Mouse (Mus musculus) stomach, embryonic 14.5 days (tissue): Measurements from ENCODE around the gene Fshr. TPM values are rescaled to one million over a fixed set of nuclear protein-coding genes. Genes with fewer than 3 reads are reported as not detected.

Experiments
- ATAC-seq: fragments of 200-750 bp; cut with Nextera tagmentation; 2 replicates; pipeline ENCODE4 v1.8.0; 2017; ENCODE audit warnings: low read depth, moderate TSS enrichment; ENCODE audit not compliant: insufficient number of reproducible peaks, insufficient read depth, low FRiP score
- H3K27ac ChIP-seq: fragments of 300-500 bp; sonication (generic); 2 replicates; pipeline ENCODE4 v1.5.1; 2014; ENCODE audit warnings: mild to moderate bottlenecking, low read length, moderate library complexity, mixed read lengths
- H3K27me3 ChIP-seq: fragments of 300-500 bp; sonication (generic); 2 replicates; pipeline ENCODE4 v1.6.1; 2014; ENCODE audit warnings: low read length, control low read depth, mixed read lengths; ENCODE audit not compliant: control insufficient read depth, insufficient read depth
- H3K36me3 ChIP-seq: fragments of 300-500 bp; sonication (generic); 2 replicates; pipeline ENCODE4 v1.6.1; 2014; ENCODE audit warnings: mild to moderate bottlenecking, control low read depth, low read length, moderate library complexity, mixed read lengths; ENCODE audit not compliant: control insufficient read depth, insufficient read depth
- H3K4me1 ChIP-seq: fragments of 300-500 bp; sonication (generic); 2 replicates; pipeline ENCODE4 v1.6.1; 2014; ENCODE audit warnings: low read length, control low read depth, mixed read lengths; ENCODE audit not compliant: control insufficient read depth, insufficient read depth
- H3K4me2 ChIP-seq: fragments of 300-500 bp; sonication (generic); replicated peaks from 2 replicates; pipeline ENCODE4 v1.6.1; 2014; ENCODE audit warnings: low read depth, low read length, control low read depth
- H3K4me3 ChIP-seq: fragments of 300-500 bp; sonication (generic); 2 replicates; pipeline ENCODE4 v1.5.1; 2014; ENCODE audit warnings: low read depth, low read length, control low read depth
- H3K9ac ChIP-seq: fragments of 300-500 bp; sonication (generic); replicated peaks from 2 replicates; pipeline ENCODE4 v1.6.1; 2014; ENCODE audit warnings: low read depth, mild to moderate bottlenecking, control low read depth, low read length, moderate library complexity, mixed read lengths
- H3K9me3 ChIP-seq: fragments of 300-500 bp; sonication (generic); 2 replicates; pipeline ENCODE4 v1.6.1; 2016; ENCODE audit warnings: low read depth, low read length, control low read depth; ENCODE audit not compliant: control insufficient read depth
- WGBS: fragments of 180-500 bp; shearing (Covaris S2); extraction: QIAGEN DNeasy Blood & Tissue Kit; methylation state at CpG from one replicate; pipeline ENCODE4 v1.1.7; 2014; 5-methylcytosine and 5-hydroxymethylcytosine counted together
- polyA plus RNA-seq: library from polyadenylated mRNA; unstranded; fragments of >200 nt; fragmentation: Nextera tagmentation; extraction: Ambion mirVana; gene quantifications from 2 replicates; pipeline ENCODE4 v1.2.1, GENCODE M21; 2014

Gene Fshr
- polyA plus RNA-seq, 1 experiment from 2014 or later: not detected

- Histone ChIP-seq H3K9ac (no peak overlapping the region), H3K9me3 (no peaks in the 10 kb centered on the region), H3K27me3 (no peaks in the 10 kb centered on the region), H3K4me1 (no peaks in the 10 kb centered on the region), H3K4me2 (no peak overlapping the region), H3K36me3 (no peaks in the 10 kb centered on the region), H3K4me3 (no peak overlapping the region), H3K27ac (no peak overlapping the region)
- 52% methylated on average over 3 of the region's 3 CpGs for WGBS
- ATAC-seq: no peak
Observed at GRCm38 (mm10) chr17:88966028-88966427, 234.4 kb downstream of the Fshr start.

DNA sequence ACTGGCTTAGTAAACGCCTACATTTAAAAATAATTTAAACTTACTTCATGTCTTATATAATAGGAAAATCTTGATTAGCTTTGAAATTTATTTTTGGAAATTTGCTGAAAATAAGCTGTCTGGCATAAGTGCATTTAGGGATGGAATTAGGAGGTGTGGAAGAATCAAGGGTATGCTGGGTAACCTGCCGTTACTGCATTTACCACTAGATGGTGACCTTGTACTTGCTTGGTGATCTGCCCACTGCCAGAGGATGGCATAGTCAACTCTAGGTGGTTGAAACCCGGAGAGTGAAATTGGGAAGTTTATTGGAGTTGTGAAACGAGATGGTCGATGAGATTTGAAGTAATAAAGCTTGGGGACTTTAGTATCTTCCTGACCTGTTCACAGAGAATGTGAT, 246.5 kb downstream of the Fshr start:
- Histone ChIP-seq H3K9ac (no peak overlapping the region), H3K4me1 (no peaks in the 10 kb centered on the region), H3K4me2 (no peak overlapping the region), H3K27ac (no peak overlapping the region), H3K4me3 (no peak overlapping the region), H3K27me3 (no peaks in the 10 kb centered on the region), H3K9me3 (no peaks in the 10 kb centered on the region), H3K36me3 (no peaks in the 10 kb centered on the region)
- ATAC-seq: no peak
- 35% methylated on average over 5 of the region's 5 CpGs for WGBS

DNA sequence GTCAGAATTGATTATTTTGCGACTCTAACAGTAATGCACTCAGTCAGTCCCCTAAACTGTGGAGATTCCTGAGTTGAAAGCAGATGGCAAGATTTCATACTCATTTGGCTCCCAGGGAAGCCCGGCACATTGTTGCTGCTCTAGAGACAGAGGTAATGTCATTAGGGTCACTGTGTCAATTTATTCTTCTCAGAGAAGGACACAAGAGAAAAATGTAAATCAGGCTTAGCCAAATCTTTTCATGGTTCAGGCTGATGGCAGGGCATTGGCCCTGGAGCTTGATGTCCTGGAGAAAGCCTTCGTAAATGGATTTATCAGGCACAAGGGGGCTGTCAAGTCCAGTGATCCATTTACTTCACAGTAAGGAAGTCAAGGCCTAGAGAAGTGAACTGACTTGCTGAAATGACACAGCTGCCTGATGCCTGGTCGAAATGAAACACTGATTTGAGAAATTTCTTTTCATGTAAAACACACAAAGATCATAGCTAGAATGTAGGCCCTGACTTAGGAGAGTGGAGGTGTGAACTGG, 262.3 kb downstream of the Fshr start:
- H3K4me2 ChIP-seq: no peak overlapping the region
- H3K27me3 ChIP-seq: no peaks in the 10 kb centered on the region
- H3K4me1 ChIP-seq: no peaks in the 10 kb centered on the region
- no peaks in the 10 kb centered on the region for H3K9me3 ChIP-seq
- no peak for ATAC-seq
- WGBS: 20% methylated on average over 4 of the region's 4 CpGs
- H3K4me3 ChIP-seq: no peak overlapping the region
- H3K9ac ChIP-seq: no peak overlapping the region
- H3K27ac ChIP-seq: no peak overlapping the region
- no peaks in the 10 kb centered on the region for H3K36me3 ChIP-seq

DNA sequence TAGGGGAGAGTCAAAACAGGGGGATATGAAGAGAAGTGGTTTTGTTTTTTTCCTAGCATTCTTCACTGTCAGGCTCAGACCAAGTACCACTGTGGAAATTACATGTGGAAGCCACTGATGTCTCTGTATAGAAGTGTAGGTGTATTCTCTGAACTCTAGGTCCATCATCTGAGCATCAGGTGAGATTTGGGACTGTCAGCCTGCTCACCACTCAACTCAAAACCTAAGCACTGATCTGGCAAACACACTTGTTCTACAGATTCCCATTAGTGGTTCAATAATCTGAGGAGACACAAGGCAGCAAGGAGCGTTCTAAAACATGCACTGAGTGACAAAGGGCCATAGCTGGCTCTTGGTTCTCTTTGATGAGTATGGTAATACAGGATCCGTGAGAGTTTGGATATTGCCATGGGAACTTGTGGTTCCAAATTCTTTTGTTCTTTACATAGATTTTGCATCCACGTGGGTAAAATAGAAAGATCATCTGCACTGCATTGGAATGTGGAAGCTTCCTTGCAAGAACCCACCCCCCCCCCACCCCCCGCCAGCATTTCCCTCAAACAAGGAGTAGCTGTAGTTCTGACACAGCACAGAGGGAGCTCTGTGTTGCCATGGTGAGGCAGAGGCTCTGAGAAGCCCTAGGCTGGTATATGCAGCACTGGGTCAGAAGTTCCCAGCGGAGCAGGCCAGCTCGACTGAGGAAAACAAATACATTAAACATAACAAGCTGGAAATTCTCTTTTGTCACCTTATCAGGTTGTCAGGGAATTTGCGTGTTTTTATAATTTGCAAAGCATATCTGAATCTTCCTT, 262.9 kb downstream of the Fshr start:
- no peak overlapping the region for H3K27ac ChIP-seq
- 18% methylated on average over 7 of the region's 7 CpGs for WGBS
- peak; percentile 65; the same call in 1 of the 2 replicates for ATAC-seq
- no peak overlapping the region for H3K4me3 ChIP-seq
- no peaks in the 10 kb centered on the region for H3K9me3 ChIP-seq
- no peaks in the 10 kb centered on the region for H3K27me3 ChIP-seq
- no peak overlapping the region for H3K9ac ChIP-seq
- H3K4me2 ChIP-seq: no peak overlapping the region
- H3K36me3 ChIP-seq: no peaks in the 10 kb centered on the region
- no peaks in the 10 kb centered on the region for H3K4me1 ChIP-seq

- no peaks in the 10 kb centered on the region for H3K9me3 ChIP-seq
- no peaks in the 10 kb centered on the region for H3K36me3 ChIP-seq
- no peak overlapping the region for H3K4me2 ChIP-seq
- no peaks in the 10 kb centered on the region for H3K27me3 ChIP-seq
- ATAC-seq: no peak
- H3K4me3 ChIP-seq: no peak overlapping the region
- no peak overlapping the region for H3K27ac ChIP-seq
- no peak overlapping the region for H3K9ac ChIP-seq
- WGBS: 77% methylated on average over 3 of the region's 3 CpGs
- no peaks in the 10 kb centered on the region for H3K4me1 ChIP-seq
Observed at GRCm38 (mm10) chr17:88936941-88937340, 263.5 kb downstream of the Fshr start.
